Comparison of ENCODE assay signal across 10 mouse cellular contexts in genomic region chr6:85372496-85372895, GRCm38 (mm10). TPM values are rescaled to one million over a fixed set of nuclear protein-coding genes. Genes with fewer than 3 reads are reported as not detected.
A peak's percentile ranks its signal among the peaks of the same experiment; 100 is the strongest.
DNase-seq lines count a peak whose midpoint lies in the region; ATAC-seq and TF ChIP-seq lines count a peak whose summit lies in the region.
"Had no signal": no experiment of that assay in that cellular context is flagged by ENCODE, and none has a peak within 500 bp of the region (broad histone marks: within the 10 kb centered on the region; RNA-seq: fewer than 3 reads in every experiment).

No protein-coding gene starts in this region.

- no peaks in the 10 kb centered on the region for H3K27me3 ChIP-seq in heart, embryonic 15.5 days
- no peaks in the 10 kb centered on the region; the same call in 1 of the 2 replicates for H3K27me3 ChIP-seq in midbrain, embryonic 15.5 days (replicated peaks)
- H3K27me3 ChIP-seq in thymus, adult 2 months (ENCODE audit: control insufficient read depth, insufficient read depth, low read length): no peaks in the 10 kb centered on the region

- peak overlapping the region; percentile 53; the same call in 1 of the 2 replicates for H3K27ac ChIP-seq in layer of hippocampus, adult 2 months
- no peak overlapping the region for H3K27ac ChIP-seq in embryonic fibroblast, embryonic 13.5 days (ENCODE audit: insufficient read depth, low read length)
- H3K27ac ChIP-seq in heart, embryonic 15.5 days: peak overlapping the region; percentile 90
- H3K27ac ChIP-seq in midbrain, embryonic 15.5 days: no peak overlapping the region
- no peak overlapping the region for H3K27ac ChIP-seq in thymus, adult 2 months (ENCODE audit: control insufficient read depth, insufficient read depth, low read length)

- H3K4me3 ChIP-seq in layer of hippocampus, adult 2 months: peak overlapping the region; percentile 97
- H3K4me3 ChIP-seq in embryonic fibroblast, embryonic 13.5 days (ENCODE audit: insufficient read depth, low read length): peak overlapping the region; percentile 90
- peak overlapping the region; percentile 92 for H3K4me3 ChIP-seq in heart, embryonic 15.5 days
- peak overlapping the region; percentile 88 for H3K4me3 ChIP-seq in midbrain, embryonic 15.5 days
- H3K4me3 ChIP-seq in thymus, adult 2 months (ENCODE audit: control insufficient read depth, insufficient read depth, low read length): no peak overlapping the region

- no peak for TF ChIP-seq CTCF in layer of hippocampus, adult 2 months (conservative IDR thresholded peaks at IDR 0.05)
- no peak for TF ChIP-seq CTCF in embryonic fibroblast, embryonic 13.5 days (IDR thresholded peaks at IDR 0.05; ENCODE audit: borderline replicate concordance, insufficient read depth, low read length)
- no peak for TF ChIP-seq CTCF in thymus, adult 2 months (IDR thresholded peaks at IDR 0.05; ENCODE audit: borderline replicate concordance, control insufficient read depth, extremely low read depth, insufficient read depth, low read length, poor library complexity)

- peak overlapping the region; percentile 76 for H3K4me2 ChIP-seq in heart, embryonic 15.5 days
- H3K4me2 ChIP-seq in midbrain, embryonic 15.5 days: peak overlapping the region; percentile 85

- H3K9me3 ChIP-seq in heart, embryonic 15.5 days (replicated peaks): no peaks in the 10 kb centered on the region
- H3K9me3 ChIP-seq in midbrain, embryonic 15.5 days: no peaks in the 10 kb centered on the region

- H3K36me3 ChIP-seq in heart, embryonic 15.5 days: no peaks in the 10 kb centered on the region
- H3K36me3 ChIP-seq in midbrain, embryonic 15.5 days (replicated peaks): no peaks in the 10 kb centered on the region
- no peaks in the 10 kb centered on the region for H3K36me3 ChIP-seq in thymus, adult 2 months (ENCODE audit: control insufficient read depth, insufficient read depth, low read length)

- H3K9ac ChIP-seq in heart, embryonic 15.5 days: peak overlapping the region; percentile 97
- no peak overlapping the region for H3K9ac ChIP-seq in midbrain, embryonic 15.5 days

- no peak for DNase-seq in layer of hippocampus, adult 2 months (ENCODE audit: low spot score in 2 of 2)
- no peak for DNase-seq in layer of hippocampus, postnatal 25 days (ENCODE audit: extremely low spot score in 1 of 2, low spot score in 1 of 2)
- DNase-seq in embryo, embryonic 11 days: no peak
- DNase-seq in layer of hippocampus, adult 9-11 months: no peak
- no peak for DNase-seq in thymus, adult 2 months
- DNase-seq: lung, postnatal 10 days had no signal

- TF ChIP-seq POLR2A in embryonic fibroblast, embryonic 13.5 days (IDR thresholded peaks at IDR 0.05; ENCODE audit: low read depth, low read length): no peak
- TF ChIP-seq POLR2A in thymus, adult 2 months (IDR thresholded peaks at IDR 0.05; ENCODE audit: control insufficient read depth, extremely low read depth, insufficient read depth, low read length, poor library complexity): no peak

- 46% methylated on average over 2 of the region's 2 CpGs for whole genome bisulfite sequencing in heart, embryonic 15.5 days
- WGBS in midbrain, embryonic 15.5 days: 89% methylated on average over 2 of the region's 2 CpGs
- WGBS in thymus, adult 2 months: 88% methylated on average over 2 of the region's 2 CpGs

- H3K4me1 ChIP-seq in embryonic fibroblast, embryonic 13.5 days (ENCODE audit: control insufficient read depth, insufficient read depth, low read length): peaks cover 15% of the 10 kb centered on the region
- H3K4me1 ChIP-seq in heart, embryonic 15.5 days (replicated peaks): peaks cover 61% of the 10 kb centered on the region
- H3K4me1 ChIP-seq in midbrain, embryonic 15.5 days: peaks cover 28% of the 10 kb centered on the region
- peaks cover 12% of the 10 kb centered on the region for H3K4me1 ChIP-seq in thymus, adult 2 months (replicated peaks; ENCODE audit: control insufficient read depth, insufficient read depth, low read length)

- ATAC-seq in heart, embryonic 15.5 days (replicated peaks; ENCODE audit: insufficient number of reproducible peaks, insufficient read depth, low FRiP score, low read depth): no peak
- no peak for ATAC-seq in midbrain, embryonic 15.5 days (replicated peaks)

RNA-seq across cellular contexts. Expression of gene Rab11fip5, which starts 1.9 kb away (rescaled TPM):
- total RNA-seq in layer of hippocampus, adult 2 months (2021): 10 to 100 TPM; 55.1 to 58.2 TPM
- 10 to 100 TPM; 53.8 to 55.3 TPM for total RNA-seq in layer of hippocampus, postnatal 25 days (2021)
- 27.2 and 28.2 TPM in 2 replicates for polyA plus RNA-seq in embryonic fibroblast, embryonic 13.5 days (2011; ENCODE audit: insufficient read length, low read depth, missing spikeins)
- 42.3 and 45.3 TPM in 2 replicates for polyA plus RNA-seq in heart, embryonic 15.5 days (2015; fragmentation: Nextera tagmentation; extraction: Ambion mirVana)
- polyA plus RNA-seq in midbrain, embryonic 15.5 days (2015; fragmentation: Nextera tagmentation; extraction: Ambion mirVana): 22.1 and 23.4 TPM in 2 replicates
- polyA plus RNA-seq in thymus, adult 2 months (2012; rRNA removed): 10.2 and 13.5 TPM in 2 replicates

RNA-seq across cellular contexts. Expression of gene Sfxn5, which starts 39.3 kb away (rescaled TPM):
- 100 to 1,000 TPM; 167 to 175 TPM for total RNA-seq in layer of hippocampus, adult 2 months (2021)
- 100 to 1,000 TPM; 168 to 177 TPM for total RNA-seq in layer of hippocampus, postnatal 25 days (2021)
- polyA plus RNA-seq in embryonic fibroblast, embryonic 13.5 days (2011; ENCODE audit: insufficient read length, low read depth, missing spikeins): 8.2 and 9.7 TPM in 2 replicates
- polyA plus RNA-seq in heart, embryonic 15.5 days (2015; fragmentation: Nextera tagmentation; extraction: Ambion mirVana): 3.7 and 4.9 TPM in 2 replicates
- 26.0 and 29.5 TPM in 2 replicates for polyA plus RNA-seq in midbrain, embryonic 15.5 days (2015; fragmentation: Nextera tagmentation; extraction: Ambion mirVana)
- polyA plus RNA-seq in thymus, adult 2 months (2012; rRNA removed): 3.7 and 5.9 TPM in 2 replicates

RNA-seq across cellular contexts. Expression of gene Noto, which starts 51.2 kb away (rescaled TPM):
- not detected for total RNA-seq in layer of hippocampus, adult 2 months (2021)
- not detected for total RNA-seq in layer of hippocampus, postnatal 25 days (2021)
- polyA plus RNA-seq in embryonic fibroblast, embryonic 13.5 days (2011; ENCODE audit: insufficient read length, low read depth, missing spikeins): not detected in 2 replicates
- polyA plus RNA-seq in heart, embryonic 15.5 days (2015; fragmentation: Nextera tagmentation; extraction: Ambion mirVana): 0.15 TPM in 1 of 2 replicates, not detected in the other
- polyA plus RNA-seq in midbrain, embryonic 15.5 days (2015; fragmentation: Nextera tagmentation; extraction: Ambion mirVana): not detected in 2 replicates
- polyA plus RNA-seq in thymus, adult 2 months (2012; rRNA removed): 0.22 TPM in 1 of 2 replicates, not detected in the other
- total RNA-seq: MEL had no signal

RNA-seq across cellular contexts. Expression of gene Smyd5, which starts 59.3 kb away (rescaled TPM):
- total RNA-seq in layer of hippocampus, adult 2 months (2021): 10 to 100 TPM; 45.4 to 46.0 TPM
- 10 to 100 TPM; 38.9 to 40.9 TPM for total RNA-seq in layer of hippocampus, postnatal 25 days (2021)
- 34.8 and 36.3 TPM in 2 replicates for polyA plus RNA-seq in embryonic fibroblast, embryonic 13.5 days (2011; ENCODE audit: insufficient read length, low read depth, missing spikeins)
- 29.6 and 38.4 TPM in 2 replicates for polyA plus RNA-seq in heart, embryonic 15.5 days (2015; fragmentation: Nextera tagmentation; extraction: Ambion mirVana)
- polyA plus RNA-seq in midbrain, embryonic 15.5 days (2015; fragmentation: Nextera tagmentation; extraction: Ambion mirVana): 67.6 and 73.2 TPM in 2 replicates
- 28.4 and 30.0 TPM in 2 replicates for polyA plus RNA-seq in thymus, adult 2 months (2012; rRNA removed)

Comparison
In these comparisons a context has a peak if more than half of its experiments do, and no peak if none do; other contexts are left out.
1. H3K27ac ChIP-seq: peak in layer of hippocampus, adult 2 months (single experiment) and heart, embryonic 15.5 days (single experiment); none in embryonic fibroblast, embryonic 13.5 days (single experiment), midbrain, embryonic 15.5 days (single experiment) and thymus, adult 2 months (single experiment).